Comparison of ENCODE assay signal across 17 mouse cellular contexts in genomic region chr1:120613461-120614306, GRCm38 (mm10). TPM values are rescaled to one million over a fixed set of nuclear protein-coding genes. Genes with fewer than 3 reads are reported as not detected.
A peak's percentile ranks its signal among the peaks of the same experiment; 100 is the strongest.
DNase-seq lines count a peak whose midpoint lies in the region; ATAC-seq and TF ChIP-seq lines count a peak whose summit lies in the region.
"Had no signal": no experiment of that assay in that cellular context is flagged by ENCODE, and none has a peak within 500 bp of the region (broad histone marks: within the 10 kb centered on the region; RNA-seq: fewer than 3 reads in every experiment).

No protein-coding gene starts in this region.

- no peak for DNase-seq in heart, postnatal 10 days
- peak; percentile 91 for DNase-seq in midbrain, embryonic 11.5 days (ENCODE audit: low spot score, missing footprints)
- no peak for DNase-seq in thymus, postnatal 10 days (ENCODE audit: low spot score in 2 of 2)
- DNase-seq in B cell, adult 2 months = no peak
- DNase-seq in layer of hippocampus, postnatal 36 days = no peak
- DNase-seq: adrenal gland, postnatal 25 days; lung, postnatal 36 days; thymus, adult 2 months had no signal

- no peaks in the 10 kb centered on the region for H3K36me3 ChIP-seq in heart, embryonic 13.5 days
- H3K36me3 ChIP-seq in E14TG2a.4 (ENCODE audit: insufficient read depth, low read length) = no peaks in the 10 kb centered on the region
- H3K36me3 ChIP-seq in hindbrain, embryonic 12.5 days = no peaks in the 10 kb centered on the region
- H3K36me3 ChIP-seq in midbrain, embryonic 11.5 days (ENCODE audit: control insufficient read depth, insufficient read depth, low read length) = no peaks in the 10 kb centered on the region
- H3K36me3 ChIP-seq: embryonic facial prominence, embryonic 13.5 days; liver, embryonic 15.5 days had no signal

- no peak for TF ChIP-seq CTCF in E14TG2a.4 (conservative IDR thresholded peaks at IDR 0.05; ENCODE audit: low read length)

- no peaks in the 10 kb centered on the region for H3K9me3 ChIP-seq in heart, embryonic 13.5 days
- H3K9me3 ChIP-seq in E14TG2a.4 (ENCODE audit: low read length) = no peaks in the 10 kb centered on the region
- no peaks in the 10 kb centered on the region for H3K9me3 ChIP-seq in hindbrain, embryonic 12.5 days (replicated peaks)
- no peaks in the 10 kb centered on the region for H3K9me3 ChIP-seq in midbrain, embryonic 11.5 days (ENCODE audit: control insufficient read depth, low read length)
- H3K9me3 ChIP-seq: embryonic facial prominence, embryonic 13.5 days; liver, embryonic 15.5 days had no signal

- peaks cover 19% of the 10 kb centered on the region for H3K4me1 ChIP-seq in heart, embryonic 13.5 days
- H3K4me1 ChIP-seq in E14TG2a.4 (replicated peaks; ENCODE audit: low read depth, low read length) = peaks cover 33% of the 10 kb centered on the region
- H3K4me1 ChIP-seq in hindbrain, embryonic 12.5 days = peaks cover 14% of the 10 kb centered on the region
- no peaks in the 10 kb centered on the region for H3K4me1 ChIP-seq in midbrain, embryonic 11.5 days (ENCODE audit: control insufficient read depth, insufficient read depth, low read length)
- H3K4me1 ChIP-seq: liver, embryonic 15.5 days had no signal

- intact Hi-C loops in heart, postnatal 10 days (cut with DNase I) = no loop called here

- no peak overlapping the region for H3K9ac ChIP-seq in heart, embryonic 13.5 days
- no peak overlapping the region for H3K9ac ChIP-seq in hindbrain, embryonic 12.5 days
- H3K9ac ChIP-seq in midbrain, embryonic 11.5 days (ENCODE audit: low read length) = peak overlapping the region; percentile 62
- H3K9ac ChIP-seq: embryonic facial prominence, embryonic 13.5 days; liver, embryonic 15.5 days had no signal

- ATAC-seq in heart, embryonic 13.5 days (ENCODE audit: extremely low read depth, insufficient number of reproducible peaks, low FRiP score, low TSS enrichment) = no peak
- ATAC-seq in hindbrain, embryonic 12.5 days (ENCODE audit: low FRiP score) = no peak
- peak; percentile 36; the same call in 1 of the 2 replicates for ATAC-seq in midbrain, embryonic 11.5 days (ENCODE audit: low FRiP score)
- ATAC-seq: intestine, embryonic 16.5 days had no signal

- peak overlapping the region; percentile 35 for H3K4me2 ChIP-seq in heart, embryonic 13.5 days
- peak overlapping the region; percentile 31 for H3K4me2 ChIP-seq in hindbrain, embryonic 12.5 days (replicated peaks)
- peak overlapping the region; percentile 36 for H3K4me2 ChIP-seq in midbrain, embryonic 11.5 days
- H3K4me2 ChIP-seq: embryonic facial prominence, embryonic 13.5 days; liver, embryonic 15.5 days had no signal

- H3K27ac ChIP-seq in heart, embryonic 13.5 days (replicated peaks) = no peak overlapping the region
- no peak overlapping the region for H3K27ac ChIP-seq in hindbrain, embryonic 12.5 days
- H3K27ac ChIP-seq in midbrain, embryonic 11.5 days (ENCODE audit: low read depth, low read length) = peak overlapping the region; percentile 58; the same call in 1 of the 2 replicates
- H3K27ac ChIP-seq: embryonic facial prominence, embryonic 13.5 days; liver, embryonic 15.5 days had no signal

- H3K27me3 ChIP-seq in heart, embryonic 13.5 days (replicated peaks) = peaks cover 100% of the 10 kb centered on the region
- peaks cover 93% of the 10 kb centered on the region for H3K27me3 ChIP-seq in E14TG2a.4 (ENCODE audit: insufficient read depth, low read length)
- H3K27me3 ChIP-seq in hindbrain, embryonic 12.5 days = peaks cover 100% of the 10 kb centered on the region
- peaks cover 93% of the 10 kb centered on the region for H3K27me3 ChIP-seq in midbrain, embryonic 11.5 days (ENCODE audit: control insufficient read depth, insufficient read depth, low read length)

- WGBS in heart, embryonic 13.5 days = 2% methylated on average over 32 of the region's 32 CpGs
- WGBS in hindbrain, embryonic 12.5 days = 2% methylated on average over 32 of the region's 32 CpGs
- WGBS in midbrain, embryonic 11.5 days = 2% methylated on average over 32 of the region's 32 CpGs

- H3K4me3 ChIP-seq in heart, embryonic 13.5 days = peak overlapping the region; percentile 27
- peak overlapping the region; percentile 49 for H3K4me3 ChIP-seq in E14TG2a.4 (replicated peaks; ENCODE audit: low read length)
- H3K4me3 ChIP-seq in hindbrain, embryonic 12.5 days = peak overlapping the region; percentile 9; the same call in 1 of the 2 replicates
- H3K4me3 ChIP-seq in midbrain, embryonic 11.5 days (ENCODE audit: low read depth, low read length) = peak overlapping the region; percentile 23
- H3K4me3 ChIP-seq: embryonic facial prominence, embryonic 13.5 days; liver, embryonic 15.5 days had no signal

RNA-seq across cellular contexts. Expression of gene En1, which starts 11.5 kb away (rescaled TPM):
- polyA plus RNA-seq in heart, embryonic 13.5 days (2015; fragmentation: Nextera tagmentation; extraction: Ambion mirVana) = not detected in 2 replicates
- not detected for total RNA-seq in heart, postnatal 10 days (2021)
- polyA plus RNA-seq in hindbrain, embryonic 12.5 days (2016; fragmentation: Nextera tagmentation; extraction: Ambion mirVana) = 7.5 and 8.8 TPM in 2 replicates
- 6.5 and 8.2 TPM in 2 replicates for polyA plus RNA-seq in midbrain, embryonic 11.5 days (2014; fragmentation: Nextera tagmentation; extraction: Ambion mirVana)
- total RNA-seq in layer of hippocampus, postnatal 36 days (2021) = not detected
- total RNA-seq: adrenal gland, postnatal 25 days; layer of hippocampus, adult 18-20 months; left cerebral cortex, postnatal 10 days had no signal
- polyA plus RNA-seq: gonadal fat pad, adult 2 months; intestine, embryonic 16.5 days; liver, embryonic 15.5 days had no signal
